Mouse (Mus musculus): ENCODE results near the gene Wtip.
"Not testable (repeated sequence)": the region's sequence is repeated elsewhere in the genome, so short reads cannot be mapped to it uniquely, and the experiment has no call there.

Gene Wtip

GRCm38 (mm10) chr7:34116601-34117000, 16.5 kb downstream of the Wtip start:
- no peak for DNase-seq

DNA sequence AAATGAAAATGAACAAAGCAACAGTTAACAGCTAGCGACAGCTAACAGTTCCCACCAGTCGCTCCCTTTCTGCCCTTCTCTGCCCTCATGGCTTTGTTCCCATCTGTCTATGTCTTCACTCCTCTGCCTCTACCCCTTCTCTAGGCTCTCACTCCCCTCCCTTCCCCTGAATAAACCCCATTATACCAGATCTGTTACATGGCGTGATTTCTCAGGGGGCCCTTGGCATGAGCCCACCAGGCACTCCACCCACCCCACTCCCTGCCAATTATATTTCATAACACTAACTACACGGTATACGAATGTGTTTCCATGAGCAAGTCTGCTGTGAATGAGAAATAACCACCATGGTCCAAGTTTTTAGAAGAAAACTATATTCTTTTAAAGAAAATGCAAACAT, 23.9 kb downstream of the Wtip start:
- no peak for DNase-seq

GRCm38 (mm10) chr7:34101276-34101675, 31.8 kb downstream of the Wtip start:
- DNase-seq, result no peak

GRCm38 (mm10) chr7:34100002-34100401, 33.1 kb downstream of the Wtip start:
- DNase-seq, result no peak

DNA sequence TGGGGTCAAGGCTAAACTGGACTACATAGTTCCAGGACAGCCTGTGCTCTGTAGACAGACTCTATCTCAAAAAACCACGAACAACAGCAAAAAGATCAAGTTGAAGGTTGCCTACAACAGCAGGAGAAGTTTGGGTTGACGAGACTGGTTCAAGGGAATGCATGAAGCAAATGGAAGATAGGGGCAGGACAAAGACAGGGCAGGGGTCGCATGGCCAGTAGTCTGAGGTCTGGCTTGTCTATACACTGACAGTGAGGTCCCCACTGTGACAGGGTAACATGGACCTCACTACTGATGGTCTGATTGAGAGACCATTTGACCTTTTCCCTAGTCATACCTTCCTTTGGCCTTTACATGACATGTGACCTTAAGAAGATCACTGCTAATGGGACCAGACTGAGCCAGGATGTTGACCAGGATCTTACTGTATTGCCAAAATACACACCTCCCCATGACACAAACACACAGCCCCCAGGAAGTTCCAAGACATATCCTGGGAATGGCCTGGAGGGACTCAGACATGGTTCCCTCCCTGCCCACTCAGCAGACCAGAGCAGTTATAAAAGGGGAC, 38.1 kb downstream of the Wtip start, which contains the start of gene Scgb1b30:
TSS of gene Scgb1b30 (plus strand) at position 521 of the 571 bp plus-strand sequence.
- DNase-seq, result no peak

- not testable (repeated sequence) for DNase-seq
Observed at GRCm38 (mm10) chr7:34068132-34068531, 64.9 kb downstream of the Wtip start.
